Mouse (Mus musculus) left cerebral cortex, adult 18-20 months (tissue): ENCODE measurements around the gene Chp2. TPM values are rescaled to one million over a fixed set of nuclear protein-coding genes. Genes with fewer than 3 reads are reported as not detected.
A peak's percentile ranks its signal among the peaks of the same experiment; 100 is the strongest.
"Not testable (repeated sequence)": the region's sequence is repeated elsewhere in the genome, so short reads cannot be mapped to it uniquely, and the experiment has no call there.

ENCODE experiments used
- DNase-seq, 2 experiments: peaks; one replicate each; pipeline ENCODE4 v3.0.0; 2021 to 2022; ENCODE audit warnings: low spot score in 2 of 2, mixed read lengths in 1 of 2
- total RNA-seq, 2 experiments: library from RNA; stranded (reverse); gene quantifications; 2 replicates each; pipeline ENCODE4 v1.2.3; 2021

Chp2 gene
- total RNA-seq, 2 experiments from 2014 or later = 4.3 to 4.6 TPM

GRCm38 (mm10) chr7:122240413-122241119 lies 21.3 kb downstream of the Chp2 start:
- no peak for DNase-seq

GRCm38 (mm10) chr7:122242260-122242659 lies 23.0 kb downstream of the Chp2 start:
- DNase-seq = peak; percentile 28 to 34

- DNase-seq = not testable (repeated sequence)
Measured at GRCm38 (mm10) chr7:122242744-122243143, 23.4 kb downstream of the Chp2 start.

GRCm38 (mm10) chr7:122244166-122244565 lies 24.9 kb downstream of the Chp2 start:
- no peak for DNase-seq

GRCm38 (mm10) chr7:122244584-122244983 lies 25.3 kb downstream of the Chp2 start:
- no peak for DNase-seq

- no peak for DNase-seq
Measured at GRCm38 (mm10) chr7:122245976-122246375, 26.7 kb downstream of the Chp2 start.

- DNase-seq = no peak
Measured at GRCm38 (mm10) chr7:122247254-122247864, 28.1 kb downstream of the Chp2 start.

GRCm38 (mm10) chr7:122249321-122249821 lies 30.1 kb downstream of the Chp2 start:
- peak; percentile 37 to 62 for DNase-seq

- peak; percentile 77 to 81 for DNase-seq
Measured at GRCm38 (mm10) chr7:122251197-122252011, 32.1 kb downstream of the Chp2 start.

GRCm38 (mm10) chr7:122256722-122257121 lies 37.4 kb downstream of the Chp2 start:
- no peak for DNase-seq

- DNase-seq = no peak
Measured at GRCm38 (mm10) chr7:122258521-122258920, 39.2 kb downstream of the Chp2 start.

- DNase-seq = no peak
Measured at GRCm38 (mm10) chr7:122260055-122260602, 40.8 kb downstream of the Chp2 start.

- no peak for DNase-seq
Measured at GRCm38 (mm10) chr7:122268983-122269486, 49.7 kb downstream of the Chp2 start.

- DNase-seq = no peak
Measured at GRCm38 (mm10) chr7:122272334-122272733, 53.0 kb downstream of the Chp2 start.

Other genes with a start within 250 kb of the Chp2 start
- 10 to 100 TPM; 44.3 to 46.2 TPM for gene Cog7, start 237.8 kb upstream of the Chp2 start, total RNA-seq
- 10 to 100 TPM; 30.5 to 32.5 TPM for gene Gga2, start 198.3 kb upstream of the Chp2 start, total RNA-seq
- 10 to 100 TPM; 56.5 to 66.8 TPM for gene Ubfd1, start 152.3 kb upstream of the Chp2 start, total RNA-seq
- 1 to 10 TPM; 8.2 to 9.3 TPM for gene Ears2, start 152.2 kb upstream of the Chp2 start, total RNA-seq
- 100 to 1,000 TPM; 290 to 310 TPM for gene Ndufab1, start 117.6 kb upstream of the Chp2 start, total RNA-seq
- 1 to 10 TPM; 1.1 to 1.7 TPM for gene Palb2, start 86.5 kb upstream of the Chp2 start, total RNA-seq
- 10 to 100 TPM; 89.5 to 95.1 TPM for gene Dctn5, start 86.5 kb upstream of the Chp2 start, total RNA-seq
- gene Plk1, start 60.1 kb upstream of the Chp2 start, total RNA-seq = 1 to 10 TPM; 1.0 to 1.4 TPM
- under 1 TPM; 0.40 to 0.67 TPM for gene Ern2, start 33.3 kb upstream of the Chp2 start, total RNA-seq
- 100 to 1,000 TPM; 871 to 890 TPM for gene Prkcb, start 69.3 kb downstream of the Chp2 start, total RNA-seq